Mouse (Mus musculus): Measurements from ENCODE around the gene Ifnar1.

Ifnar1 gene

GRCm38 (mm10) chr16:91461773-91462181 is 23.3 kb upstream of the Ifnar1 start:
- DNase-seq = no peak

GRCm38 (mm10) chr16:91462644-91463043 is 22.4 kb upstream of the Ifnar1 start:
- no peak for DNase-seq

GRCm38 (mm10) chr16:91463400-91463799 is 21.6 kb upstream of the Ifnar1 start:
- no peak for DNase-seq

GRCm38 (mm10) chr16:91463836-91464400 is 21.1 kb upstream of the Ifnar1 start:
- DNase-seq = no peak

GRCm38 (mm10) chr16:91464594-91465504 is 20.2 kb upstream of the Ifnar1 start:
- peak; percentile 85 for DNase-seq

- no peak for DNase-seq
Observed at GRCm38 (mm10) chr16:91465505-91466240, 19.4 kb upstream of the Ifnar1 start.

GRCm38 (mm10) chr16:91466566-91466965 is 18.5 kb upstream of the Ifnar1 start:
- DNase-seq = no peak

GRCm38 (mm10) chr16:91470470-91470869 is 14.6 kb upstream of the Ifnar1 start:
- no peak for DNase-seq

- no peak for DNase-seq
Observed at GRCm38 (mm10) chr16:91471481-91471880, 13.6 kb upstream of the Ifnar1 start.

- DNase-seq = no peak
Observed at GRCm38 (mm10) chr16:91475753-91476152, 9.3 kb upstream of the Ifnar1 start.

GRCm38 (mm10) chr16:91478067-91478466 is 7.0 kb upstream of the Ifnar1 start:
- DNase-seq = no peak

GRCm38 (mm10) chr16:91480517-91480916 is 4.5 kb upstream of the Ifnar1 start:
- DNase-seq = no peak

- peak; percentile 33 for DNase-seq
Observed at GRCm38 (mm10) chr16:91484387-91484786, 651 bp upstream of the Ifnar1 start.

- no peak for DNase-seq
Observed at GRCm38 (mm10) chr16:91485841-91486240, 803 bp downstream of the Ifnar1 start.

- no peak for DNase-seq
Observed at GRCm38 (mm10) chr16:91488066-91488465, 3.0 kb downstream of the Ifnar1 start.

GRCm38 (mm10) chr16:91490897-91491296 is 5.9 kb downstream of the Ifnar1 start:
- DNase-seq = no peak

- no peak for DNase-seq
Observed at GRCm38 (mm10) chr16:91491473-91491872, 6.4 kb downstream of the Ifnar1 start.

GRCm38 (mm10) chr16:91495501-91495900 is 10.5 kb downstream of the Ifnar1 start:
- DNase-seq = no peak

- peak; percentile 69 for DNase-seq
Observed at GRCm38 (mm10) chr16:91496206-91496605, 11.2 kb downstream of the Ifnar1 start.

- no peak for DNase-seq
Observed at GRCm38 (mm10) chr16:91496766-91497165, 11.7 kb downstream of the Ifnar1 start.

GRCm38 (mm10) chr16:91498041-91498440 is 13.0 kb downstream of the Ifnar1 start:
- DNase-seq = no peak

GRCm38 (mm10) chr16:91504701-91505100 is 19.7 kb downstream of the Ifnar1 start:
- DNase-seq = peak; percentile 37

GRCm38 (mm10) chr16:91505116-91505601 is 20.1 kb downstream of the Ifnar1 start:
- peak; percentile 79 for DNase-seq
